Mouse (Mus musculus): ENCODE measurements at regions not wholly inside any gene's neighbourhood (a gene's known extent, or its start where the extent isn't known, plus 50 kb on each side); places are given as distances from the start of the nearest gene placed in this dataset.

DNA sequence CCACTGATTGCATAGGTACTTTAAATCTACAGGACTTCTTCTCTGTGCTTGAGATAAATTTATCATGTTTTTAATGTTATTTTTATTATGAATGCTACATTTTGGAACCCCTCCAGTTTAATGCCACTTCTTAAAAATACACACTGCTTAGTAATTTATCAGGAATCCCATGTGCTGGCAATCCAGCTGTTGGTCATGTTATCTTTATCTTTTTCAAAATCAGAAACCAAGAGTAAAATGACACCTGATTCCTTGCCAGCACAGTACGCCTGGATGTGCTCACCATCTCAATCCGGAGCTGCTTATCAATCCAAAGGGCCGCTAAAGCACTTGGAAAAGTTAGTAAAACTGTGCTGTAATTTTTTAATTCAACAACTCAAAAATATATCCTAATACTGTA is 497.1 kb downstream of the Hdgfl1 start:
- TF ChIP-seq CTCF (IDR thresholded peaks at IDR 0.05; ENCODE audit: low read depth) (no peak), EP300 (IDR thresholded peaks at IDR 0.05; ENCODE audit: low read depth) (no peak)
